Mouse (Mus musculus): ENCODE data around the gene Kcnip3. TPM values are rescaled to one million over a fixed set of nuclear protein-coding genes. Genes with fewer than 3 reads are reported as not detected.

Kcnip3 gene
- polyA plus RNA-seq (2014; fragmentation: Nextera tagmentation; extraction: Ambion mirVana) = 2.2 and 2.6 TPM in 2 replicates

GRCm38 (mm10) chr2:127522006-127522441 lies at the start of gene Kcnip3:
Gene Kcnip3 (minus strand): TSS chr2:127522094.
- DNase-seq (ENCODE audit: low spot score) (peak; percentile 28), ATAC-seq (ENCODE audit: insufficient number of reproducible peaks, low FRiP score, low TSS enrichment, low read depth) (no peak)
- H3K4me1 ChIP-seq (ENCODE audit: control insufficient read depth, insufficient read depth, low read length) = peaks cover 16% of the 10 kb centered on the region
- H3K27ac ChIP-seq (replicated peaks; ENCODE audit: low read depth, low read length) = no peak within 1 kb of the TSS
- no peaks in the 10 kb centered on the region for H3K9me3 ChIP-seq (ENCODE audit: control insufficient read depth, low read length)
- H3K9ac ChIP-seq (ENCODE audit: low read length) = no peak within 1 kb of the TSS; the same call in 1 of the 2 replicates
- H3K4me3 ChIP-seq (ENCODE audit: low read depth, low read length) = no peak within 1 kb of the TSS
- WGBS = 2% methylated on average over 10 of the region's 10 CpGs
- H3K36me3 ChIP-seq (ENCODE audit: control insufficient read depth, insufficient read depth, low read length) = no peaks in the 10 kb centered on the region
- H3K4me2 ChIP-seq (ENCODE audit: low read depth, severe bottlenecking) = peak within 1 kb of the TSS; percentile 26
- H3K27me3 ChIP-seq (ENCODE audit: control insufficient read depth, insufficient read depth, low read length) = no peaks in the 10 kb centered on the region

GRCm38 (mm10) chr2:127559070-127559966 lies 37.4 kb upstream of the Kcnip3 start:
- Histone ChIP-seq H3K36me3 (ENCODE audit: control insufficient read depth, insufficient read depth, low read length) (no peaks in the 10 kb centered on the region), H3K27ac (replicated peaks; ENCODE audit: low read depth, low read length) (no peak overlapping the region), H3K27me3 (ENCODE audit: control insufficient read depth, insufficient read depth, low read length) (0 out of 2 replicates have a peak, but pooled peaks cover under 1% of the 10 kb centered on the region), H3K4me1 (ENCODE audit: control insufficient read depth, insufficient read depth, low read length) (no peaks in the 10 kb centered on the region), H3K9me3 (ENCODE audit: control insufficient read depth, low read length) (no peaks in the 10 kb centered on the region), H3K4me2 (ENCODE audit: low read depth, severe bottlenecking) (peak overlapping the region; percentile 33; the same call in 1 of the 2 replicates), H3K9ac (ENCODE audit: low read length) (no peak overlapping the region), H3K4me3 (ENCODE audit: low read depth, low read length) (peak overlapping the region; percentile 7; the same call in 1 of the 2 replicates)
- WGBS = 17% methylated on average over 18 of the region's 18 CpGs
- DNase-seq (ENCODE audit: low spot score) (peak; percentile 96), ATAC-seq (ENCODE audit: insufficient number of reproducible peaks, low FRiP score, low TSS enrichment, low read depth) (peak; percentile 96)

- H3K4me2 ChIP-seq (ENCODE audit: low read depth, severe bottlenecking) = no peak overlapping the region
- H3K4me3 ChIP-seq (ENCODE audit: low read depth, low read length) = no peak overlapping the region
- no peaks in the 10 kb centered on the region for H3K36me3 ChIP-seq (ENCODE audit: control insufficient read depth, insufficient read depth, low read length)
- no peak overlapping the region for H3K27ac ChIP-seq (replicated peaks; ENCODE audit: low read depth, low read length)
- no peak for ATAC-seq (ENCODE audit: insufficient number of reproducible peaks, low FRiP score, low TSS enrichment, low read depth)
- 49% methylated on average over 5 of the region's 5 CpGs for WGBS
- H3K9ac ChIP-seq (ENCODE audit: low read length) = no peak overlapping the region
- no peak for DNase-seq (ENCODE audit: low spot score)
- H3K4me1 ChIP-seq (ENCODE audit: control insufficient read depth, insufficient read depth, low read length) = no peaks in the 10 kb centered on the region
- no peaks in the 10 kb centered on the region for H3K9me3 ChIP-seq (ENCODE audit: control insufficient read depth, low read length)
- no peaks in the 10 kb centered on the region for H3K27me3 ChIP-seq (ENCODE audit: control insufficient read depth, insufficient read depth, low read length)
Measured at GRCm38 (mm10) chr2:127551078-127551477, 29.2 kb upstream of the Kcnip3 start.

- no peak overlapping the region for H3K4me3 ChIP-seq (ENCODE audit: low read depth, low read length)
- 81% methylated on average over 1 of the region's 1 CpGs for WGBS
- H3K9ac ChIP-seq (ENCODE audit: low read length) = no peak overlapping the region
- H3K4me1 ChIP-seq (ENCODE audit: control insufficient read depth, insufficient read depth, low read length) = no peaks in the 10 kb centered on the region
- DNase-seq (ENCODE audit: low spot score) (no peak), ATAC-seq (ENCODE audit: insufficient number of reproducible peaks, low FRiP score, low TSS enrichment, low read depth) (no peak)
- no peaks in the 10 kb centered on the region for H3K9me3 ChIP-seq (ENCODE audit: control insufficient read depth, low read length)
- H3K36me3 ChIP-seq (ENCODE audit: control insufficient read depth, insufficient read depth, low read length) = no peaks in the 10 kb centered on the region
- no peaks in the 10 kb centered on the region for H3K27me3 ChIP-seq (ENCODE audit: control insufficient read depth, insufficient read depth, low read length)
- H3K4me2 ChIP-seq (ENCODE audit: low read depth, severe bottlenecking) = no peak overlapping the region
- no peak overlapping the region for H3K27ac ChIP-seq (replicated peaks; ENCODE audit: low read depth, low read length)
Measured at GRCm38 (mm10) chr2:127550446-127550845, 28.6 kb upstream of the Kcnip3 start.

- DNase-seq (ENCODE audit: low spot score) = no peak
- no peak for ATAC-seq (ENCODE audit: insufficient number of reproducible peaks, low FRiP score, low TSS enrichment, low read depth)
Measured at GRCm38 (mm10) chr2:127549711-127550110, 27.8 kb upstream of the Kcnip3 start.

GRCm38 (mm10) chr2:127548342-127549074 lies 26.6 kb upstream of the Kcnip3 start:
- Histone ChIP-seq H3K9ac (ENCODE audit: low read length) (no peak overlapping the region), H3K36me3 (ENCODE audit: control insufficient read depth, insufficient read depth, low read length) (no peaks in the 10 kb centered on the region), H3K27ac (replicated peaks; ENCODE audit: low read depth, low read length) (no peak overlapping the region), H3K4me3 (ENCODE audit: low read depth, low read length) (no peak overlapping the region), H3K4me2 (ENCODE audit: low read depth, severe bottlenecking) (no peak overlapping the region), H3K9me3 (ENCODE audit: control insufficient read depth, low read length) (no peaks in the 10 kb centered on the region), H3K27me3 (ENCODE audit: control insufficient read depth, insufficient read depth, low read length) (no peaks in the 10 kb centered on the region; the same call in 1 of the 2 replicates), H3K4me1 (ENCODE audit: control insufficient read depth, insufficient read depth, low read length) (no peaks in the 10 kb centered on the region)
- 74% methylated on average over 5 of the region's 5 CpGs for WGBS
- ATAC-seq (ENCODE audit: insufficient number of reproducible peaks, low FRiP score, low TSS enrichment, low read depth) (no peak), DNase-seq (ENCODE audit: low spot score) (no peak)

More at GRCm38 (mm10) chr2:127549711-127550110, 27.8 kb upstream of the Kcnip3 start:
- no peaks in the 10 kb centered on the region for H3K4me1 ChIP-seq (ENCODE audit: control insufficient read depth, insufficient read depth, low read length)
- H3K9me3 ChIP-seq (ENCODE audit: control insufficient read depth, low read length) = no peaks in the 10 kb centered on the region
- no peak overlapping the region for H3K4me2 ChIP-seq (ENCODE audit: low read depth, severe bottlenecking)
- H3K27ac ChIP-seq (replicated peaks; ENCODE audit: low read depth, low read length) = no peak overlapping the region
- no peak overlapping the region for H3K4me3 ChIP-seq (ENCODE audit: low read depth, low read length)
- H3K9ac ChIP-seq (ENCODE audit: low read length) = no peak overlapping the region
- H3K27me3 ChIP-seq (ENCODE audit: control insufficient read depth, insufficient read depth, low read length) = no peaks in the 10 kb centered on the region
- H3K36me3 ChIP-seq (ENCODE audit: control insufficient read depth, insufficient read depth, low read length) = no peaks in the 10 kb centered on the region

- DNase-seq (ENCODE audit: low spot score) (no peak), ATAC-seq (ENCODE audit: insufficient number of reproducible peaks, low FRiP score, low TSS enrichment, low read depth) (no peak)
- WGBS = 85% methylated on average over 2 of the region's 2 CpGs
- Histone ChIP-seq H3K4me3 (ENCODE audit: low read depth, low read length) (no peak overlapping the region), H3K36me3 (ENCODE audit: control insufficient read depth, insufficient read depth, low read length) (no peaks in the 10 kb centered on the region), H3K27me3 (ENCODE audit: control insufficient read depth, insufficient read depth, low read length) (peaks cover 43% of the 10 kb centered on the region), H3K4me1 (ENCODE audit: control insufficient read depth, insufficient read depth, low read length) (no peaks in the 10 kb centered on the region), H3K4me2 (ENCODE audit: low read depth, severe bottlenecking) (no peak overlapping the region), H3K27ac (replicated peaks; ENCODE audit: low read depth, low read length) (no peak overlapping the region), H3K9me3 (ENCODE audit: control insufficient read depth, low read length) (no peaks in the 10 kb centered on the region), H3K9ac (ENCODE audit: low read length) (no peak overlapping the region)
Measured at GRCm38 (mm10) chr2:127541697-127542096, 19.8 kb upstream of the Kcnip3 start.

- Histone ChIP-seq H3K4me1 (ENCODE audit: control insufficient read depth, insufficient read depth, low read length) (no peaks in the 10 kb centered on the region), H3K27ac (replicated peaks; ENCODE audit: low read depth, low read length) (no peak within 1 kb of the TSS), H3K27me3 (ENCODE audit: control insufficient read depth, insufficient read depth, low read length) (peaks cover 43% of the 10 kb centered on the region), H3K9me3 (ENCODE audit: control insufficient read depth, low read length) (no peaks in the 10 kb centered on the region), H3K36me3 (ENCODE audit: control insufficient read depth, insufficient read depth, low read length) (no peaks in the 10 kb centered on the region), H3K4me2 (ENCODE audit: low read depth, severe bottlenecking) (no peak within 1 kb of the TSS), H3K9ac (ENCODE audit: low read length) (no peak within 1 kb of the TSS), H3K4me3 (ENCODE audit: low read depth, low read length) (no peak within 1 kb of the TSS)
- 4% methylated on average over 29 of the region's 29 CpGs for WGBS
- no peak for ATAC-seq (ENCODE audit: insufficient number of reproducible peaks, low FRiP score, low TSS enrichment, low read depth)
- peak; percentile 30 for DNase-seq (ENCODE audit: low spot score)
Measured at GRCm38 (mm10) chr2:127541185-127541584, 19.3 kb upstream of the Kcnip3 start, which contains the start of gene Prom2. Gene Prom2 (minus strand): TSS chr2:127541467.

Measured in limb, embryonic 11.5 days (tissue).